Mouse (Mus musculus): Measurements from ENCODE around the gene Mansc4. TPM values are rescaled to one million over a fixed set of nuclear protein-coding genes. Genes with fewer than 3 reads are reported as not detected.

The Mansc4 gene
- polyA plus RNA-seq, 1 experiment from 2014 or later: 5.0 TPM

DNA sequence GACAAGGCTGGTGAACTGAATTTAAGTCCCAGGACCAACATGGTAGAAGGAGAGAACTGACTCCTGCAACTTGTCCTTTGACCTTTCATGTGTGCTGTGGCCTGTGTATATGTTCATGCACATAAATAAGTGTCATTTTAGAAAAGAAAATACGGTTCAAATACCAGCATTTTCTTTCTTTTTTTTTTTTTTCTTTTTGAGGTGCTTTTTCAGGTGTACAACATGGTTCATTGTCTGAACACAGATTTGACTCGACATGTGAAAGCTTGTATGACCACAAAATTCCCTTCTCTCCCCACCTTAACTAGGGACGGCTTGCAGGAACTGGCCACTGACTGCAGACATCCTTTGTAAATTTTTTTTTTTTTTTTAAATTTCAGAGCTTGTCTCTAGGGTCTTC, 10.1 kb upstream of the Mansc4 start:
- WGBS: 85% methylated on average over 3 of the region's 3 CpGs
- Histone ChIP-seq H3K27ac (no peak overlapping the region), H3K4me1 (peaks cover 31% of the 10 kb centered on the region), H3K9ac (no peak overlapping the region), H3K36me3 (peaks cover 21% of the 10 kb centered on the region), H3K4me3 (replicated peaks) (no peak overlapping the region), H3K27me3 (no peaks in the 10 kb centered on the region), H3K4me2 (no peak overlapping the region), H3K9me3 (replicated peaks) (no peaks in the 10 kb centered on the region)
- no peak for ATAC-seq (replicated peaks; ENCODE audit: low FRiP score)

GRCm38 (mm10) chr6:147096109-147096508, 9.3 kb upstream of the Mansc4 start:
- no peaks in the 10 kb centered on the region for H3K9me3 ChIP-seq (replicated peaks)

GRCm38 (mm10) chr6:147094771-147095170, 7.9 kb upstream of the Mansc4 start:
- ATAC-seq (replicated peaks; ENCODE audit: low FRiP score): no peak
- H3K36me3 ChIP-seq: peaks cover 21% of the 10 kb centered on the region
- no peak overlapping the region for H3K4me3 ChIP-seq (replicated peaks)
- no peak overlapping the region for H3K27ac ChIP-seq
- H3K9me3 ChIP-seq (replicated peaks): no peaks in the 10 kb centered on the region
- H3K4me2 ChIP-seq: no peak overlapping the region
- 82% methylated on average over 7 of the region's 7 CpGs for WGBS
- peaks cover 34% of the 10 kb centered on the region for H3K4me1 ChIP-seq
- H3K27me3 ChIP-seq: peaks cover 9% of the 10 kb centered on the region
- H3K9ac ChIP-seq: no peak overlapping the region

More at GRCm38 (mm10) chr6:147096109-147096508, 9.3 kb upstream of the Mansc4 start:
- ATAC-seq (replicated peaks; ENCODE audit: low FRiP score): no peak
- 91% methylated on average over 4 of the region's 4 CpGs for WGBS
- H3K9ac ChIP-seq: no peak overlapping the region
- peaks cover 32% of the 10 kb centered on the region for H3K4me1 ChIP-seq
- H3K27me3 ChIP-seq: no peaks in the 10 kb centered on the region
- no peak overlapping the region for H3K4me2 ChIP-seq
- H3K27ac ChIP-seq: no peak overlapping the region
- no peak overlapping the region for H3K4me3 ChIP-seq (replicated peaks)
- H3K36me3 ChIP-seq: peaks cover 21% of the 10 kb centered on the region

- peak overlapping the region; percentile 87 for H3K4me3 ChIP-seq (replicated peaks)
- peaks cover 21% of the 10 kb centered on the region for H3K36me3 ChIP-seq
- 0 out of 2 replicates have a peak, but pooled peaks have one; percentile 6 for ATAC-seq (replicated peaks; ENCODE audit: low FRiP score)
- H3K4me2 ChIP-seq: peak overlapping the region; percentile 98
- no peaks in the 10 kb centered on the region for H3K9me3 ChIP-seq (replicated peaks)
- WGBS: 2% methylated on average over 15 of the region's 15 CpGs
- peak overlapping the region; percentile 81 for H3K9ac ChIP-seq
- H3K4me1 ChIP-seq: peaks cover 27% of the 10 kb centered on the region
- H3K27me3 ChIP-seq: peaks cover 22% of the 10 kb centered on the region
- peak overlapping the region; percentile 87 for H3K27ac ChIP-seq
Measured at GRCm38 (mm10) chr6:147092136-147092535, 5.3 kb upstream of the Mansc4 start.

GRCm38 (mm10) chr6:147091136-147092120, 4.6 kb upstream of the Mansc4 start, which contains the start of gene Klhl42:
Gene Klhl42, plus strand, starts transcription at chr6:147091379.
- Histone ChIP-seq H3K9me3 (replicated peaks) (no peaks in the 10 kb centered on the region), H3K9ac (peak within 1 kb of the TSS; percentile 81), H3K36me3 (peaks cover 21% of the 10 kb centered on the region), H3K4me2 (peak within 1 kb of the TSS; percentile 98), H3K27me3 (peaks cover 22% of the 10 kb centered on the region), H3K27ac (peak within 1 kb of the TSS; percentile 87), H3K4me1 (peaks cover 35% of the 10 kb centered on the region), H3K4me3 (replicated peaks) (peak within 1 kb of the TSS; percentile 87)
- WGBS: under 1% methylated on average over 99 of the region's 99 CpGs
- ATAC-seq (replicated peaks; ENCODE audit: low FRiP score): peak; percentile 91

- H3K27ac ChIP-seq: no peak overlapping the region
- peaks cover 42% of the 10 kb centered on the region for H3K4me1 ChIP-seq
- 77% methylated on average over 5 of the region's 5 CpGs for WGBS
- H3K9ac ChIP-seq: no peak overlapping the region
- H3K36me3 ChIP-seq: peaks cover 11% of the 10 kb centered on the region; the same call in 1 of the 2 replicates
- H3K9me3 ChIP-seq (replicated peaks): no peaks in the 10 kb centered on the region
- no peak for ATAC-seq (replicated peaks; ENCODE audit: low FRiP score)
- no peak overlapping the region for H3K4me3 ChIP-seq (replicated peaks)
- peak overlapping the region; percentile 98 for H3K4me2 ChIP-seq
- peaks cover 22% of the 10 kb centered on the region for H3K27me3 ChIP-seq
Measured at GRCm38 (mm10) chr6:147090191-147090590, 3.4 kb upstream of the Mansc4 start.

DNA sequence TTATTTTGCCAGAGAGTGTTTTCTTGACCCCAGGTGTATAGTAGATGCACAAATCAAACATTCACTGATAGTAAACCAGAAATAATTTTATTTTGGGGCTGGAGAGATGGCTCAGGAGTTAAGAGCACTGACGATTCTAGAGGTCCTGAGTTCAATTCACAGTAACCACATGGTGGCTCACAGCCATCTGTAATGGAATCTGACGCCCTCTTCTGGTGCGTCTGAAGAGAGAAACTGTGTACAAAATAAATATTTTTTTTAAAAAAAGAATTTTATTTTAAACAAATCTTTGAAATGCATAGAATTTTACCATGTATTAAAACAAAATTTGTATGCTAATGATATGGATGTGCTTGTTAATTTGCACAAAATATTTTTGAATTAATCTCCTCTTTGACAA, 1.7 kb upstream of the Mansc4 start:
- 76% methylated on average over 3 of the region's 3 CpGs for WGBS

DNA sequence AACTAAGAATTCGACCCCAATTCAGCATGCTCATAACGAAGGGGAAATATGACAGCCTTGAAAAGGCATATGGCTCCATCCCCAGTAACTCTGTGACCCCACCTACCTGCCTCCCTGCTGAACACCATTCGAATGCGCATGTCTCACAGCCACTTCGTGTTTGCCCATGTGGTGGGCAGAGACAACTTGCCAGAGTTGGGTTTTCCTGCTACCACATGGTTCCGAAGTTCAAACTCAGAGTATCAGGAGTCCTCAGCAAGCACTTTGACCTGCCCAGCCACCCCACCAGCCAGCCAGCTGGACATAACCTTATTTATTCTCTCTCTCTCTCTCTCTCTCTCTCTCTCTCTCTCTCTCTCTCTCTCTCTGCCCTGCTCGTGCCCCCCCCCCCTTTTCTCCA, 904 bp upstream of the Mansc4 start:
- Histone ChIP-seq H3K4me2 (no peak overlapping the region), H3K4me1 (peaks cover 36% of the 10 kb centered on the region), H3K9me3 (replicated peaks) (no peaks in the 10 kb centered on the region), H3K9ac (no peak overlapping the region), H3K36me3 (no peaks in the 10 kb centered on the region), H3K27ac (no peak overlapping the region), H3K4me3 (replicated peaks) (no peak overlapping the region), H3K27me3 (peaks cover 35% of the 10 kb centered on the region)
- ATAC-seq (replicated peaks; ENCODE audit: low FRiP score): no peak
- WGBS: 33% methylated on average over 7 of the region's 7 CpGs

More for the DNA sequence above, 1.7 kb upstream of the Mansc4 start:
- H3K9me3 ChIP-seq (replicated peaks): no peaks in the 10 kb centered on the region
- no peak overlapping the region for H3K9ac ChIP-seq
- H3K27me3 ChIP-seq: peaks cover 28% of the 10 kb centered on the region
- no peak overlapping the region for H3K4me3 ChIP-seq (replicated peaks)
- no peak overlapping the region for H3K27ac ChIP-seq
- peaks cover 36% of the 10 kb centered on the region for H3K4me1 ChIP-seq
- no peak overlapping the region for H3K4me2 ChIP-seq
- ATAC-seq (replicated peaks; ENCODE audit: low FRiP score): no peak
- no peaks in the 10 kb centered on the region for H3K36me3 ChIP-seq

DNA sequence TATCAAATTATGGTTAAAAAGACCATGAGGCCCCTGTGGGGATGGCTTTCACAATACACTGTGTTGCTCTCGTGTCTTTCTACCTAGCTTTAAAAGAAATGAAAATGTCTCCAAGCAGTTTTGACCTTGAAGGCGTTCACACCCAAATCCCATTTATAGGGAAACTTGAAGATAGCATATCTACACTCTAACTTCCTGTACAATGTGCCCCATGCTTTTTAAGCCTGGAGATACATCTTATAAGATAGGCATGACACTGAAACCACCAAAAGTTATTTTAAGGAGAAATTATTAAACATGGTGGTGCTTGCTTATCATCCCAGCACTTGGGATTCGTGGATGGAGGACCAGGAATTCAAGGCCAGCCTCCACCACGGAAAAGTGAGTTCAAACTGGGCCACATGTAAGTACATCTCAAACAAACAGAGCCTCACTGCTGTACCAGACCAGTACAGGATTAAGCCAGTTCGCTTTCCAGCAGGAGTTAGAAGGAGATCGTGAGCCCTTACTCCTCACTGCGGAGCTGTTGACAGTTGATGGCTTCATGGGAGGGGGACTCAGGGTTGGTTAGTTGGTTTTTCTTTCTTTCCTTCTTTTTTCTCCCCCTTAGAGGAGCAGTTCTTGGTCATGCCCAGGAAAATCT, 1.3 kb downstream of the Mansc4 start:
- H3K4me3 ChIP-seq (replicated peaks): no peak overlapping the region
- H3K9me3 ChIP-seq (replicated peaks): no peaks in the 10 kb centered on the region
- ATAC-seq (replicated peaks; ENCODE audit: low FRiP score): no peak
- peaks cover 22% of the 10 kb centered on the region for H3K4me1 ChIP-seq
- WGBS: 59% methylated on average over 7 of the region's 7 CpGs
- no peaks in the 10 kb centered on the region for H3K36me3 ChIP-seq
- no peak overlapping the region for H3K9ac ChIP-seq
- H3K27me3 ChIP-seq: peaks cover 33% of the 10 kb centered on the region
- H3K27ac ChIP-seq: no peak overlapping the region
- H3K4me2 ChIP-seq: no peak overlapping the region

DNA sequence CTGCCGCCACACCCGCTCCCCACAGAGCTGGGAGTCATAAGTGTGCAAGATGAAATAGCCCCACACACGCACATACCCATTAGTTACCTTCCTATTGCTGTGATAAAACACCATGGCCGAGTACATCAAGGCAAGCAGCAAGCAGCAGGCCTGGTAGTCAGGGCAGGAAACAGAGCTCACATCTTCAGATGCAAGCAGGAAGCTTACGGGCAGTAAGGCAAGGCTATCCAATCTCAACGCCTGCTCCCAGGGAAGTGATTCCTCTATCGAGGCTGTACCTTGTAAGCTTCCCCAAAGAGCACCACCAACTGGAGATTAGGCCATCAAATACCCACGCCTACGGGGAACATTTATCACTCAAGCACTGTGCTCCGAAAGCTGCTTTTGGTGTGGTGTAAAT, 6.9 kb downstream of the Mansc4 start:
- peaks cover 13% of the 10 kb centered on the region; the same call in 1 of the 2 replicates for H3K27me3 ChIP-seq
- H3K9ac ChIP-seq: no peak overlapping the region
- H3K9me3 ChIP-seq (replicated peaks): no peaks in the 10 kb centered on the region
- H3K4me2 ChIP-seq: no peak overlapping the region
- H3K36me3 ChIP-seq: peaks cover 10% of the 10 kb centered on the region
- WGBS: 87% methylated on average over 10 of the region's 10 CpGs
- H3K27ac ChIP-seq: no peak overlapping the region
- no peak overlapping the region for H3K4me3 ChIP-seq (replicated peaks)
- no peaks in the 10 kb centered on the region for H3K4me1 ChIP-seq
- no peak for ATAC-seq (replicated peaks; ENCODE audit: low FRiP score)

DNA sequence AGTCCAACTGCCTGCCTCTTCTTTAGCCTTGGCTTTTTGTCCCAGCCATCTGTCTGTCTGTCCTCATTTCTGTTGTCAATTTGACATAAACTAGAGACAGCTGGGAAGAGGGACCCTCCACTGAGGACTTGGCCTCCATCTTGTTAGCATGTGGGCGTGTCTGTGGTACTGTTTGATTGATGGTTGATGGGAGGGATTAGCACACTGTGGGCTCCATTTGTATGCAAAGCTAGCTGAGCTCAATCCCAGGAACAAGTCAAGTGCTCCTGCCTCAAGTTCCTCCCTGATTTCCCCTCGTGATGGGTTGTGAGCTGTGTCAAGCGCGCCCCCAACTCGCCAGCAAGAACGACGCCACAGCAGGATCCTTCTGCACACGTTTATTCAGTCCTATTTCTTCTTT, 10.0 kb downstream of the Mansc4 start:
- H3K36me3 ChIP-seq: peaks cover 31% of the 10 kb centered on the region
- no peak overlapping the region for H3K4me2 ChIP-seq
- 79% methylated on average over 8 of the region's 8 CpGs for WGBS
- H3K9me3 ChIP-seq (replicated peaks): no peaks in the 10 kb centered on the region
- no peak for ATAC-seq (replicated peaks; ENCODE audit: low FRiP score)
- no peak overlapping the region for H3K9ac ChIP-seq
- H3K27me3 ChIP-seq: no peaks in the 10 kb centered on the region
- no peaks in the 10 kb centered on the region for H3K4me1 ChIP-seq
- no peak overlapping the region for H3K27ac ChIP-seq
- H3K4me3 ChIP-seq (replicated peaks): no peak overlapping the region

DNA sequence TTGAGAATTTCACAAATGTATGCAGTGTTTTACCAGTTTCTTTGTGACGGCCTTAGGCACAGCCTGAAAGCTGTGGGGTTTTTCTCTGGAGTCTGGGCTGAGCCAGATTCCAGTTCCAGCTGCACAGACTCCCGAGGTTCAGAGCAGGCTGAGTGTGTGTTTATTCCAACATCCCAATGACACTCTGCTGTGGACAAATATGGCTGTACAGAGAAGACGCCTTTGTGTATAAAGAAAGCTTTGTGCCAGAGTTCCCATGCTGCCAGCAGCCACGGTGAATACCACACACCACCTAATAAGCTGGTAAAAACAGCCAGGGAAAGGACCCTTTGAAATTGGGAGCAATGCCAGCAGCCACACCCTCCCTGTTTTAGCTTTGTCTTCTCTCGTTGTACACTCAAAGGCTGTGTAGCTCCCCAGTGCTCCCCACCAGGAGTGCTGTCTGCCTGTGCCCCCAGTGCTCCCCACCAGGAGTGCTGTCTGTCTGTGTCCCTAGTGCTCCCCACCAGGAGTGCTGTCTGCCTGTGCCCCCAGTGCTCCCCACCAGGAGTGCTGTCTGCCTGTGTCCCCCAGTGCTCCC, 10.9 kb downstream of the Mansc4 start:
- no peaks in the 10 kb centered on the region for H3K27me3 ChIP-seq
- 76% methylated on average over 5 of the region's 5 CpGs for WGBS
- no peaks in the 10 kb centered on the region for H3K4me1 ChIP-seq
- no peak overlapping the region for H3K27ac ChIP-seq
- peaks cover 40% of the 10 kb centered on the region for H3K36me3 ChIP-seq
- H3K9me3 ChIP-seq (replicated peaks): no peaks in the 10 kb centered on the region
- no peak overlapping the region for H3K4me3 ChIP-seq (replicated peaks)
- no peak overlapping the region for H3K4me2 ChIP-seq
- no peak for ATAC-seq (replicated peaks; ENCODE audit: low FRiP score)
- no peak overlapping the region for H3K9ac ChIP-seq
